Mouse (Mus musculus) kidney, postnatal 0 days (tissue): ENCODE measurements around the gene Ifnar1. TPM values are rescaled to one million over a fixed set of nuclear protein-coding genes. Genes with fewer than 3 reads are reported as not detected.

ENCODE experiments used
- ATAC-seq: fragments of 200-750 bp; cut with Nextera tagmentation; replicated peaks from 2 replicates; pipeline ENCODE4 v1.8.0; 2017; ENCODE audit warnings: low read depth, moderate number of reproducible peaks, moderate TSS enrichment, moderate library complexity; ENCODE audit not compliant: low FRiP score
- DNase-seq: peaks from one replicate; pipeline ENCODE4 v3.0.0-alpha.2; 2016; ENCODE audit warnings: low spot score
- H3K27ac ChIP-seq: fragments of 300-500 bp; sonication (generic); 2 replicates; pipeline ENCODE4 v1.5.1; 2014; ENCODE audit warnings: mild to moderate bottlenecking
- H3K27me3 ChIP-seq: fragments of 300-500 bp; sonication (generic); 2 replicates; pipeline ENCODE4 v1.6.1; 2014; ENCODE audit warnings: low read length, mixed read lengths; ENCODE audit not compliant: insufficient read depth
- H3K36me3 ChIP-seq: fragments of 300-500 bp; sonication (generic); 2 replicates; pipeline ENCODE4 v1.6.1; 2014; ENCODE audit warnings: low read length, mixed read lengths; ENCODE audit not compliant: insufficient read depth
- H3K4me1 ChIP-seq: fragments of 300-500 bp; sonication (generic); replicated peaks from 2 replicates; pipeline ENCODE4 v1.6.1; 2014; ENCODE audit warnings: antibody characterized with exemption, low read length, mixed read lengths; ENCODE audit not compliant: insufficient read depth
- H3K4me2 ChIP-seq: fragments of 300-500 bp; sonication (generic); 2 replicates; pipeline ENCODE4 v1.6.1; 2014; ENCODE audit warnings: mild to moderate bottlenecking, low read length, moderate library complexity, mixed read lengths
- H3K4me3 ChIP-seq: fragments of 300-500 bp; sonication (generic); replicated peaks from 2 replicates; pipeline ENCODE4 v1.5.1; 2014; ENCODE audit warnings: low read depth, low read length
- H3K9ac ChIP-seq: fragments of 300-500 bp; sonication (generic); 2 replicates; pipeline ENCODE4 v1.6.1; 2014; ENCODE audit warnings: low read depth, low read length
- H3K9me3 ChIP-seq: fragments of 300-500 bp; sonication (generic); replicated peaks from 2 replicates; pipeline ENCODE4 v1.6.1; 2016; ENCODE audit warnings: low read length, inconsistent platforms, mixed read lengths
- CTCF ChIP-seq: IDR thresholded peaks from 2 replicates; pipeline ENCODE4 v1.5.1; 2016; ENCODE audit warnings: antibody characterized with exemption, low read depth, mild to moderate bottlenecking, moderate library complexity
- WGBS: fragments of 180-500 bp; shearing (Covaris S2); extraction: QIAGEN DNeasy Blood & Tissue Kit; methylation state at CpG from one replicate; pipeline ENCODE4 v1.1.7; 2014; 5-methylcytosine and 5-hydroxymethylcytosine counted together
- polyA plus RNA-seq: library from polyadenylated mRNA; unstranded; fragments of >200 nt; fragmentation: Nextera tagmentation; extraction: Ambion mirVana; gene quantifications from 2 replicates; pipeline ENCODE4 v1.2.1, GENCODE M21; 2015

Ifnar1 gene
- polyA plus RNA-seq, 1 experiment from 2014 or later = 33.5 TPM

DNA sequence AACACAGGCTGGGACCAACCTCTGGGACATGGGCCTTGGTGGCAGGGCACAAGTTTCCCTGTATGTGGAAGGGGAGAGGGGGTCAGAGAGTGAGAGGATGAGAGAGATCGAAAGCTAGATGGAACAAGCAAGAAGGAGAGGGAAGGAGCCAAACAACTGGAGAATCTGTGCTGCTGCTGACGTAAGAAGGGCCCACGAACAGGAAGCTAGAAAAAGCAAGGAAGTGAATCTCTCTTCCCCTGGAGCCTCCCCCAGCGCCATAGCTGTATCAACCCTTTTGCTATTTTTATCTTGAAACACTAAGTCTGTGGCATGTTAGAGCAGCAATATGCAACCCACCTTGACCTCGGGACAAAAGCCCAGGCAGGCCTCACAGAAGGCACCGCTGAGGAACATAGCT, 53.0 kb downstream of the Ifnar1 start:
- TF ChIP-seq CTCF = no peak
- no peaks in the 10 kb centered on the region for H3K27me3 ChIP-seq
- no peaks in the 10 kb centered on the region for H3K4me1 ChIP-seq
- 55% methylated on average over 6 of the region's 6 CpGs for WGBS
- H3K27ac ChIP-seq = peak overlapping the region; percentile 62; the same call in 1 of the 2 replicates
- ATAC-seq = no peak
- no peaks in the 10 kb centered on the region for H3K36me3 ChIP-seq
- H3K4me2 ChIP-seq = no peak overlapping the region
- no peak overlapping the region for H3K9ac ChIP-seq
- DNase-seq = peak; percentile 59
- H3K9me3 ChIP-seq = no peaks in the 10 kb centered on the region
- no peak overlapping the region for H3K4me3 ChIP-seq

DNA sequence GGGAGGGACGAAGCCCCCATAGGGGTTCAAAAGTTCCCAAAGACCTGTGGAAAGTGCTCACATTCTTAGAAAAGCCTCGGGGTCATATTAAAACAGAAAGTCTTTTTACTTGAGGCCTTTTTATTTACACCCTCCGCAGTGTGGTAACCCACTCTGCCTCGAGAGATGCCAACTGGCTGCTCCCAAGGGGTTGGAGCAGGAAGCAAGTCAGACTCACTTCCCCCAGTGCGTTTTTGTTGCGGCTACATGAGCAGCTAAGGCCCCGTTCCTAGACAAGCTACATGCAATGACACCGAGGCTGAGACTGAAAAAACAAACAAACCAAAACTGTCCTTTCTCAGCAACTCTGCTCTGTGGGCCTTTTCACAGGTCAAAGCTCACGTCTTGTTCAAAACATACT, 53.5 kb downstream of the Ifnar1 start:
- ATAC-seq (no peak), DNase-seq (peak; percentile 50)
- Histone ChIP-seq H3K9me3 (no peaks in the 10 kb centered on the region), H3K36me3 (no peaks in the 10 kb centered on the region), H3K4me1 (no peaks in the 10 kb centered on the region), H3K4me3 (no peak overlapping the region), H3K27ac (peak overlapping the region; percentile 62; the same call in 1 of the 2 replicates), H3K27me3 (no peaks in the 10 kb centered on the region), H3K9ac (no peak overlapping the region), H3K4me2 (no peak overlapping the region)
- TF ChIP-seq CTCF = no peak
- WGBS = 24% methylated on average over 9 of the region's 9 CpGs

DNA sequence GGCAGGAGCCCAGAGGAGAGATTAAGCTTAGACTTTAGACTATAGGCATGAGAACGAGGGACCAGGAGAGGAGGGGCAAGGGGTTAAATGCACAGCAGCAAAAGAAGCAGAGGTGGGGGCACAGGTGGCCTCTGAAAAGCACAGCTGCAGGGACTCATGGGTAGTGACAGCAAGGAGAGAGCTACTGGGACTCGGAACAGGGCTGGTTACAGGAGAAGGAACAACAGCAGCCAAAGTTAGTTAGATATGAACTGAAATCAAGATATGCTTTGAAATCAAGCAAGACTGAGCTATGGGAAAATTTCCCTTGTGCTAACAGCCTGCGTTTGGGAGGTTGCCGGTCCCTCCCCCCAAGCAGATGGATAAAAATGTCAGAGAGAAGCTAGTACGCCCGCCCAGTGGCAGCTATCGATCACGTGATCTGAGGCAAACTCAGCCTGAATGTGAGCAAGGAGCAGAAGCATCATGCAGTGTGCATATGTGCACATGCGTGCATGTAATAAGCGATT, 56.6 kb downstream of the Ifnar1 start:
- Histone ChIP-seq H3K9ac (no peak overlapping the region), H3K36me3 (no peaks in the 10 kb centered on the region), H3K27me3 (no peaks in the 10 kb centered on the region), H3K9me3 (no peaks in the 10 kb centered on the region), H3K4me1 (no peaks in the 10 kb centered on the region), H3K27ac (peak overlapping the region; percentile 50; the same call in 1 of the 2 replicates), H3K4me2 (no peak overlapping the region), H3K4me3 (no peak overlapping the region)
- DNase-seq = no peak
- ATAC-seq = no peak
- 37% methylated on average over 10 of the region's 10 CpGs for WGBS
- TF ChIP-seq CTCF = no peak

GRCm38 (mm10) chr16:91543619-91544018, 58.6 kb downstream of the Ifnar1 start:
- H3K4me2 ChIP-seq = no peak overlapping the region
- H3K9me3 ChIP-seq = no peaks in the 10 kb centered on the region
- H3K27ac ChIP-seq = no peak overlapping the region
- ATAC-seq (no peak), DNase-seq (no peak)
- 98% methylated on average over 1 of the region's 1 CpGs for WGBS
- H3K27me3 ChIP-seq = no peaks in the 10 kb centered on the region
- H3K4me1 ChIP-seq = peaks cover 6% of the 10 kb centered on the region
- H3K4me3 ChIP-seq = no peak overlapping the region
- no peak overlapping the region for H3K9ac ChIP-seq
- no peak for TF ChIP-seq CTCF
- H3K36me3 ChIP-seq = no peaks in the 10 kb centered on the region

DNA sequence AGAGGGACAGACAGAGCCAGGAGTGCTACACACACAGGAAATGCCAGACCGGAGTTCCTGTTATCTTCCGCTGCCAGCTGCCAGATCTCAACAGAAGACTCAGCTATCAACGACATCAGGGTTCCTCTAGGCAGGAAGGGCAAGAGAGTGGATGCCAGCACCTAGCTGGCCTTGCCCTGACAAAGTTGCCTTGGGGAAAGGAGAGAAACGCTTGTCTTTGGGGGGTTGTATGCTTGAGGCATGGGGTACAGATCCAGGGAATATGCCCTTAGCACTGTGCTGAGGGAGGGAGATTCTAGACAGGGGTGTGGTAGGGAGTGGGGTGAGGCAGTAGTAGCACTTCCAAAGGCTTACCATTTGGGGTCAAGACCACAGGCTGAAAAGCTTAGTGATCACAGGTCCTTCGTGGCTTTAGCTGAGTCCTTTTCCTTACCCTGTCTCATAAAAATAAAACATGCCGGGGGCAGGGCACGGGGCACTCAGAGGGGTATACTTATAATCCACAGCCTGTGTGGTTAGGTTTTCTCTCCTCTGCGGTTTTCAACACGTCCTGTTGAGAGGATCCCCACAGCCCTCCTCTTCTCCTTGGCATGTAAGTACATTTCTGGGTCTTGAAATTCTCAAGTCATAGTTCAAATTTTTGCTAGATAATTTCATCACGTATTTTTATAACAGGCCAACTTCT, 60.7 kb downstream of the Ifnar1 start:
- no peaks in the 10 kb centered on the region for H3K27me3 ChIP-seq
- no peaks in the 10 kb centered on the region for H3K36me3 ChIP-seq
- H3K9ac ChIP-seq = no peak overlapping the region
- peak overlapping the region; percentile 81 for H3K27ac ChIP-seq
- DNase-seq = no peak
- no peak for ATAC-seq
- no peak overlapping the region for H3K4me3 ChIP-seq
- WGBS = 52% methylated on average over 10 of the region's 10 CpGs
- H3K4me2 ChIP-seq = no peak overlapping the region
- no peaks in the 10 kb centered on the region for H3K9me3 ChIP-seq
- no peak for TF ChIP-seq CTCF
- H3K4me1 ChIP-seq = peaks cover 19% of the 10 kb centered on the region

DNA sequence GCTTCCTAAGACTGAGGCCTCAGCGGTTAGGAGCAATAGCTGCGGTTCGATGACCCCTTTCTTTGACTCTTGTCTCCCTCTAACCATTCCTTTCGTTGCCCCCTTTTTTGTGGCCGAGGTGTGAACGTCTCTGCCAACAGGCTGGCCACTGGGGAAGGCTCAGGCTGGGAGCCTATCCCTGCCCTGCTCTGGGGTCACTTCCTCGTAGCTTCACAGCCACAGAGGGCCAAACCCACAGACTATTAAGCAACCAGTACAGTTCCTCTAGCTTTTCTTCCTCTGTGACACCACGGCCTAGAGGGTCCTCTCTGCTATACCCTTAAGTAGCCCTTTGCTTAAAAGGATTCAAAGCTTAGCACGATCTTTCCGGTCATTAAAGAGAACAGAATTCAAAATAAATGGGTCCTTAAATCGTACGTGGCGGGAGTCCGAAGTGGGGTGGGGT, 61.4 kb downstream of the Ifnar1 start:
- H3K36me3 ChIP-seq = no peaks in the 10 kb centered on the region
- no peak for TF ChIP-seq CTCF
- 14% methylated on average over 14 of the region's 14 CpGs for WGBS
- H3K27me3 ChIP-seq = no peaks in the 10 kb centered on the region
- ATAC-seq = peak; percentile 63
- peak overlapping the region; percentile 99 for H3K9ac ChIP-seq
- peaks cover 19% of the 10 kb centered on the region for H3K4me1 ChIP-seq
- H3K4me2 ChIP-seq = peak overlapping the region; percentile 80
- no peaks in the 10 kb centered on the region for H3K9me3 ChIP-seq
- DNase-seq = peak; percentile 59
- peak overlapping the region; percentile 98 for H3K4me3 ChIP-seq
- peak overlapping the region; percentile 81 for H3K27ac ChIP-seq
